ENCODE assay signal across 23 mouse cellular contexts in the genomic region with DNA sequence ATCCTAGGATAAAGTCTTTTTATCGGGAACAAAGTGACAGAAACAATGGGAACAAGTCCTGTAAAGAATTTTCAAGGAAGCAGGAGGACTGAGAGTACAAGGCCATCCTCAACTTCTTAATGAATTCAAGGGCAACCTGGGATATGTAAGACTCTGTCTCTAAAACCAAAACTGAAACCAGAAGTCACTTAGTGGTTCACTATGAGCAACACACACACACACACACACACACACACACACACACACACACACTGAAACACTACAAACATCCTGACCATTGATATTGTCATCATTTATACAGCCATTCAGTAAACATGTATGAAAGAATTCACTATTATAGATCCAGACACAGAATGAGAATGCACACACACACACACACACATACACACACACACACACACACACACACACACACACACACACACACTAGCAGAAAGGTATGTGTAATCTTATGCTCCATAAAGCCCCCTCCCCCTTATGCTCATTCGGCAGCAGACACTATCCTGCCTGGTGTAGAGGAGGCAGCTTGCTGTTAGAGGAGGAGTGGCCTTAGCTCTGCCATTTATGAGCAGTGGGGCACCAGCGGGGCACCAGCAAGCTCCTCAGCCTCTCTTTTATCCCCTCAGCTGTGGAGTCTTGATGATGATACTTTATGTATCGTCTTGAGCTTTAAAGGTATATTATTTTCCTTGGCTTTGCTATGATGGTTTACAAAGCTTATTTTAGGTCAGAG.
DNase-seq lines count a peak whose midpoint lies in the region; ATAC-seq and TF ChIP-seq lines count a peak whose summit lies in the region.
"Had no signal": no experiment of that assay in that cellular context is flagged by ENCODE, and none has a peak within 500 bp of the region (broad histone marks: within the 10 kb centered on the region; RNA-seq: fewer than 3 reads in every experiment).

No protein-coding gene starts in this region.

- WGBS in kidney, embryonic 14.5 days = 41% methylated on average over 4 of the region's 4 CpGs
- WGBS in kidney, adult 2 months = 56% methylated on average over 4 of the region's 4 CpGs
- 52% methylated on average over 4 of the region's 4 CpGs for WGBS in lung, postnatal 0 days

- TF ChIP-seq EP300 in lung, postnatal 0 days (IDR thresholded peaks at IDR 0.05) = no peak

- H3K27me3 ChIP-seq in kidney, embryonic 14.5 days (ENCODE audit: control insufficient read depth, insufficient read depth, low read length) = no peaks in the 10 kb centered on the region
- H3K27me3 ChIP-seq in kidney, adult 2 months (replicated peaks; ENCODE audit: control insufficient read depth, insufficient read depth, low read length) = no peaks in the 10 kb centered on the region
- no peaks in the 10 kb centered on the region for H3K27me3 ChIP-seq in lung, postnatal 0 days (replicated peaks; ENCODE audit: insufficient read depth, low read length)
- H3K27me3 ChIP-seq: embryonic facial prominence, embryonic 13.5 days; forebrain, embryonic 12.5 days; hindbrain, embryonic 13.5 days had no signal

- no peak overlapping the region for H3K9ac ChIP-seq in kidney, embryonic 14.5 days (ENCODE audit: low read depth, low read length)
- H3K9ac ChIP-seq in lung, postnatal 0 days (replicated peaks; ENCODE audit: low read depth) = no peak overlapping the region
- H3K9ac ChIP-seq: embryonic facial prominence, embryonic 13.5 days; forebrain, embryonic 12.5 days; hindbrain, embryonic 13.5 days had no signal

- no peak overlapping the region for H3K4me2 ChIP-seq in kidney, embryonic 14.5 days (replicated peaks; ENCODE audit: low read depth, low read length)
- no peak overlapping the region for H3K4me2 ChIP-seq in lung, postnatal 0 days (replicated peaks; ENCODE audit: low read depth, low read length)
- H3K4me2 ChIP-seq: embryonic facial prominence, embryonic 13.5 days; forebrain, embryonic 12.5 days; hindbrain, embryonic 13.5 days had no signal

- H3K4me1 ChIP-seq in kidney, embryonic 14.5 days (ENCODE audit: control insufficient read depth, insufficient read depth, low read length) = no peaks in the 10 kb centered on the region
- no peaks in the 10 kb centered on the region; the same call in 1 of the 2 replicates for H3K4me1 ChIP-seq in kidney, adult 2 months (ENCODE audit: control insufficient read depth, insufficient read depth, low read length)
- H3K4me1 ChIP-seq in lung, postnatal 0 days (ENCODE audit: insufficient read depth, low read depth, low read length) = no peaks in the 10 kb centered on the region
- H3K4me1 ChIP-seq: embryonic facial prominence, embryonic 13.5 days; heart, embryonic 10.5 days had no signal

- H3K36me3 ChIP-seq in kidney, embryonic 14.5 days (ENCODE audit: control insufficient read depth, insufficient read depth, low read length) = no peaks in the 10 kb centered on the region
- no peaks in the 10 kb centered on the region for H3K36me3 ChIP-seq in kidney, adult 2 months (ENCODE audit: control insufficient read depth, insufficient read depth, low read length)
- no peaks in the 10 kb centered on the region for H3K36me3 ChIP-seq in lung, postnatal 0 days (ENCODE audit: insufficient read depth, low read length)
- H3K36me3 ChIP-seq: embryonic facial prominence, embryonic 13.5 days; forebrain, embryonic 12.5 days; G1E; heart, embryonic 10.5 days; hindbrain, embryonic 13.5 days had no signal

- peaks cover 6% of the 10 kb centered on the region for H3K9me3 ChIP-seq in kidney, embryonic 14.5 days (ENCODE audit: control insufficient read depth, low read length)
- H3K9me3 ChIP-seq in lung, postnatal 0 days (ENCODE audit: low read length) = no peaks in the 10 kb centered on the region
- H3K9me3 ChIP-seq: G1E had no signal

- no peak for TF ChIP-seq CTCF in kidney, adult 2 months (conservative IDR thresholded peaks at IDR 0.05; ENCODE audit: insufficient read depth, insufficient read length, low read depth, low read length)
- no peak for TF ChIP-seq CTCF in lung, postnatal 0 days (IDR thresholded peaks at IDR 0.05)

- no peak for TF ChIP-seq POLR2A in kidney, adult 2 months (IDR thresholded peaks at IDR 0.05; ENCODE audit: low read depth, low read length)

- H3K27ac ChIP-seq in kidney, embryonic 14.5 days (ENCODE audit: low read depth, low read length) = no peak overlapping the region
- no peak overlapping the region for H3K27ac ChIP-seq in kidney, adult 2 months (ENCODE audit: insufficient read depth, low read depth, low read length)
- H3K27ac ChIP-seq in lung, postnatal 0 days (ENCODE audit: low read length) = no peak overlapping the region
- H3K27ac ChIP-seq: embryonic facial prominence, embryonic 13.5 days; forebrain, embryonic 12.5 days; gastrocnemius, adult 2 months; heart, embryonic 10.5 days; hindbrain, embryonic 13.5 days; hindbrain, postnatal 0 days had no signal

- no peak for DNase-seq in kidney, adult 2 months
- peak; percentile 14 for DNase-seq in 416B (ENCODE audit: low read depth)
- DNase-seq in lung, postnatal 0 days (ENCODE audit: low spot score) = no peak
- DNase-seq: adrenal gland, postnatal 14 days; B cell, adult 2 months; cerebellum, adult 18-20 months; cerebellum, adult 9-11 months; cerebellum, postnatal 36 days; gastrocnemius, adult 2 months; gastrocnemius, postnatal 36 days; heart, adult 18-20 months; heart, postnatal 10 days had no signal

- H3K4me3 ChIP-seq in kidney, embryonic 14.5 days (ENCODE audit: low read length) = no peak overlapping the region
- H3K4me3 ChIP-seq in kidney, adult 2 months (ENCODE audit: insufficient read depth, low read depth, low read length) = no peak overlapping the region
- no peak overlapping the region for H3K4me3 ChIP-seq in lung, postnatal 0 days (ENCODE audit: low read depth, low read length)
- H3K4me3 ChIP-seq: embryonic facial prominence, embryonic 13.5 days; forebrain, embryonic 12.5 days; gastrocnemius, adult 2 months; heart, embryonic 10.5 days; hindbrain, embryonic 13.5 days had no signal

- ATAC-seq in kidney, embryonic 14.5 days (ENCODE audit: low FRiP score, low TSS enrichment) = peak; percentile 73; the same call in 1 of the 2 replicates
- peak; percentile 79 for ATAC-seq in CD4-positive, CD25-positive, alpha-beta regulatory T cell, adult 4 months
- peak; percentile 78 for ATAC-seq in inflammation-experienced regulatory T-cells, adult 6 months
- ATAC-seq in megakaryocyte-erythroid progenitor cell, adult 5-6 weeks (replicated peaks; ENCODE audit: low FRiP score, low TSS enrichment, poor library complexity, severe bottlenecking) = no peak
- no peak for ATAC-seq in lung, postnatal 0 days
- ATAC-seq: hindbrain, postnatal 0 days; intestine, embryonic 16.5 days had no signal

Comparison
In these comparisons a context has a peak if more than half of its experiments do, and no peak if none do; other contexts are left out.
1. ATAC-seq: peak in kidney, embryonic 14.5 days (single experiment), CD4-positive, CD25-positive, alpha-beta regulatory T cell, adult 4 months (single experiment) and inflammation-experienced regulatory T-cells, adult 6 months (single experiment); none in megakaryocyte-erythroid progenitor cell, adult 5-6 weeks (single experiment) and lung, postnatal 0 days (single experiment).